Mouse (Mus musculus) liver, adult 2 months (tissue): Measurements from ENCODE around the gene Brca1.

Experiments
- CTCF ChIP-seq: fragments of 200-500 bp; IDR thresholded peaks from 2 replicates; pipeline ENCODE4 v1.5.1; 2011; ENCODE audit warnings: low read depth, low read length, control low read depth
- POLR2A ChIP-seq: fragments of 200-500 bp; IDR thresholded peaks from 2 replicates; pipeline ENCODE4 v1.6.1; 2011; ENCODE audit warnings: low read length, control low read depth; ENCODE audit not compliant: insufficient read depth; ENCODE audit errors: extremely low read depth

DNA sequence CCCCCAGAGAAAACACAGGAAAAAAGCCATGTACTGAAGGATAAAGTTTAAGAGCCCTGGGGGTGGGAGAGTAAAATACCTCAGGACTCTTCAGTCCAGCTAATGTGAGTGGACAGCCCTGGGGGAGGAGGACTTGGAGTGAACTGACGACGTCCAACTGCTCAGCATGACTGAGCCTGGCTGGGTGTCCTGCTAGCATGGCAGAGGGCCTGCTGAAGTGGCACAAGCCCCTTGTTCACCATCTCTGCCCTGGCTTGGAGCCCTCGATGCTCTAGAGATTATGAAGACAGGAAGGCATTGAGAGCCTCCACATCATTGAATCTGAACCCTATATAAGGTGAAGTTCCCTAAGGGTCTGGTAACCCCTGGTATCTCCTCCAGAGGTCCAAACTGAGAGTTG, 79.8 kb downstream of the Brca1 start:
- TF ChIP-seq CTCF (no peak), POLR2A (no peak)
